15 mouse cellular contexts compared by ENCODE assay signal in the genomic region with DNA sequence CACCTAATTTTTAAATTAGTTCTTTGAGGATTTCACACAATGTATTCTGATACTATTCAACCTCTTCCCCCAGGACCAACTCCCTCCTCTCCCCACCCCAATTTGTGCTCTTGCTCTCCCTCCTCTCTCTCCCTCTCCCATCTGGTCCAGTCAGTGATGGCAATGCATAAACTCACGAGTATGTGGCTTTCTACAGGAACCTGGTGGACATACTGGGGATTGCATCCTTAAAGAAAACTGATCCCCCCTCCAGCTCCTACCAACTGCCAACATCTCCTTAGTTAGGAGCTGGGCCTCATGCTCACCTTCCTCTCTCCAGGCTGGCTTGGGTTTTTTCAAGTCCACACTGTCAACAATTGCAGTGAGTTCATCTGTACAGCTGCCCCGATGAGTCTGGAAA. TPM values are rescaled to one million over a fixed set of nuclear protein-coding genes. Genes with fewer than 3 reads are reported as not detected.
DNase-seq lines count a peak whose midpoint lies in the region; ATAC-seq and TF ChIP-seq lines count a peak whose summit lies in the region.
"Had no signal": no experiment of that assay in that cellular context is flagged by ENCODE, and none has a peak within 500 bp of the region (broad histone marks: within the 10 kb centered on the region; RNA-seq: fewer than 3 reads in every experiment).

No protein-coding gene starts in this region.

- H3K9me3 ChIP-seq in embryonic facial prominence, embryonic 11.5 days (replicated peaks; ENCODE audit: control insufficient read depth, low read length): no peaks in the 10 kb centered on the region
- H3K9me3 ChIP-seq in embryonic facial prominence, embryonic 10.5 days: no peaks in the 10 kb centered on the region
- H3K9me3 ChIP-seq in liver, postnatal 0 days (ENCODE audit: low read length): no peaks in the 10 kb centered on the region
- H3K9me3 ChIP-seq in forebrain, embryonic 12.5 days: no peaks in the 10 kb centered on the region
- H3K9me3 ChIP-seq: liver, embryonic 12.5 days; midbrain, embryonic 13.5 days had no signal

- no peak for TF ChIP-seq EP300 in liver, postnatal 0 days (IDR thresholded peaks at IDR 0.05; ENCODE audit: low read depth)

- H3K27me3 ChIP-seq in embryonic facial prominence, embryonic 11.5 days (ENCODE audit: control insufficient read depth, insufficient read depth, low read length): no peaks in the 10 kb centered on the region
- no peaks in the 10 kb centered on the region for H3K27me3 ChIP-seq in embryonic facial prominence, embryonic 10.5 days (replicated peaks; ENCODE audit: low read depth, poor library complexity, severe bottlenecking)
- no peaks in the 10 kb centered on the region for H3K27me3 ChIP-seq in liver, postnatal 0 days (ENCODE audit: insufficient read depth, low read length)
- no peaks in the 10 kb centered on the region for H3K27me3 ChIP-seq in small intestine, adult 2 months (ENCODE audit: control insufficient read depth, insufficient read depth, low read length)
- no peaks in the 10 kb centered on the region for H3K27me3 ChIP-seq in forebrain, embryonic 12.5 days
- H3K27me3 ChIP-seq: liver, embryonic 12.5 days; midbrain, embryonic 13.5 days had no signal

- no peaks in the 10 kb centered on the region for H3K4me1 ChIP-seq in embryonic facial prominence, embryonic 11.5 days (ENCODE audit: control insufficient read depth, insufficient read depth, low read length)
- H3K4me1 ChIP-seq in embryonic facial prominence, embryonic 10.5 days: peaks cover 15% of the 10 kb centered on the region
- no peaks in the 10 kb centered on the region for H3K4me1 ChIP-seq in liver, postnatal 0 days (ENCODE audit: insufficient read depth)
- peaks cover 3% of the 10 kb centered on the region; the same call in 1 of the 2 replicates for H3K4me1 ChIP-seq in small intestine, adult 2 months (ENCODE audit: control insufficient read depth, insufficient read depth, insufficient read length, low read length)
- H3K4me1 ChIP-seq in forebrain, embryonic 12.5 days: no peaks in the 10 kb centered on the region
- H3K4me1 ChIP-seq: liver, embryonic 12.5 days; midbrain, embryonic 13.5 days had no signal

- peak; percentile 49 for TF ChIP-seq CTCF in liver, postnatal 0 days (IDR thresholded peaks at IDR 0.05; ENCODE audit: low read depth)
- peak; percentile 42; the same call in 1 of the 2 replicates for TF ChIP-seq CTCF in brain, embryonic 14.5 days (IDR thresholded peaks at IDR 0.05; ENCODE audit: borderline replicate concordance, extremely low read depth, insufficient read depth, insufficient read length)
- TF ChIP-seq CTCF in small intestine, adult 2 months (IDR thresholded peaks at IDR 0.05; ENCODE audit: extremely low read depth, insufficient read length, insufficient replicate concordance, low read depth, low read length): peak; percentile 9; the same call in 1 of the 2 replicates

- ATAC-seq in embryonic facial prominence, embryonic 11.5 days (replicated peaks; ENCODE audit: insufficient number of reproducible peaks, low FRiP score, low TSS enrichment, low read depth): no peak
- no peak for ATAC-seq in liver, postnatal 0 days
- no peak for ATAC-seq in forebrain, embryonic 12.5 days (ENCODE audit: low FRiP score)
- ATAC-seq: liver, embryonic 12.5 days; midbrain, embryonic 13.5 days had no signal

- DNase-seq in embryonic facial prominence, embryonic 11.5 days (ENCODE audit: low spot score): peak; percentile 28
- no peak for DNase-seq in embryonic facial prominence, embryonic 10.5 days (ENCODE audit: low spot score)
- no peak for DNase-seq in liver, postnatal 0 days
- DNase-seq in liver: no peak
- peak; percentile 14 for DNase-seq in brain, embryonic 14.5 days (ENCODE audit: low read depth)
- DNase-seq in adrenal gland, adult 2 months: no peak
- DNase-seq: cerebellum, adult 18-20 months; gastrocnemius, postnatal 10 days; kidney, adult 2 months; layer of hippocampus, postnatal 36 days; thymus, postnatal 25 days had no signal

- H3K4me3 ChIP-seq in embryonic facial prominence, embryonic 11.5 days (ENCODE audit: low read depth, low read length): no peak overlapping the region
- H3K4me3 ChIP-seq in embryonic facial prominence, embryonic 10.5 days: no peak overlapping the region
- H3K4me3 ChIP-seq in liver, postnatal 0 days (ENCODE audit: low read depth, low read length): no peak overlapping the region
- H3K4me3 ChIP-seq in small intestine, adult 2 months (ENCODE audit: low read depth, low read length): no peak overlapping the region
- H3K4me3 ChIP-seq in forebrain, embryonic 12.5 days (replicated peaks): no peak overlapping the region
- H3K4me3 ChIP-seq: liver, embryonic 12.5 days; midbrain, embryonic 13.5 days had no signal

- H3K27ac ChIP-seq in embryonic facial prominence, embryonic 11.5 days (replicated peaks; ENCODE audit: low read depth, low read length): no peak overlapping the region
- H3K27ac ChIP-seq in embryonic facial prominence, embryonic 10.5 days (replicated peaks): no peak overlapping the region
- H3K27ac ChIP-seq in liver, postnatal 0 days (ENCODE audit: low read depth): no peak overlapping the region
- H3K27ac ChIP-seq in small intestine, adult 2 months (ENCODE audit: insufficient read depth, low read depth, low read length): no peak overlapping the region
- no peak overlapping the region for H3K27ac ChIP-seq in forebrain, embryonic 12.5 days
- H3K27ac ChIP-seq: liver, embryonic 12.5 days; midbrain, embryonic 13.5 days had no signal

- H3K4me2 ChIP-seq in embryonic facial prominence, embryonic 11.5 days (ENCODE audit: low read depth, low read length): no peak overlapping the region
- no peak overlapping the region for H3K4me2 ChIP-seq in liver, postnatal 0 days (ENCODE audit: low read depth, low read length)
- H3K4me2 ChIP-seq in forebrain, embryonic 12.5 days: no peak overlapping the region
- H3K4me2 ChIP-seq: liver, embryonic 12.5 days; midbrain, embryonic 13.5 days had no signal

- H3K36me3 ChIP-seq in embryonic facial prominence, embryonic 11.5 days (replicated peaks; ENCODE audit: control insufficient read depth, insufficient read depth, low read depth, low read length): no peaks in the 10 kb centered on the region
- H3K36me3 ChIP-seq in embryonic facial prominence, embryonic 10.5 days (replicated peaks): no peaks in the 10 kb centered on the region
- no peaks in the 10 kb centered on the region for H3K36me3 ChIP-seq in liver, postnatal 0 days (replicated peaks; ENCODE audit: insufficient read depth, low read length)
- no peaks in the 10 kb centered on the region for H3K36me3 ChIP-seq in small intestine, adult 2 months (ENCODE audit: control insufficient read depth, insufficient read depth, low read length)
- H3K36me3 ChIP-seq in forebrain, embryonic 12.5 days (replicated peaks): no peaks in the 10 kb centered on the region
- H3K36me3 ChIP-seq: liver, embryonic 12.5 days; midbrain, embryonic 13.5 days had no signal

- no peak overlapping the region for H3K9ac ChIP-seq in embryonic facial prominence, embryonic 11.5 days (replicated peaks; ENCODE audit: low read length)
- H3K9ac ChIP-seq in liver, postnatal 0 days (replicated peaks): no peak overlapping the region
- H3K9ac ChIP-seq in forebrain, embryonic 12.5 days: no peak overlapping the region
- H3K9ac ChIP-seq: liver, embryonic 12.5 days; midbrain, embryonic 13.5 days had no signal

- no peak for TF ChIP-seq POLR2A in brain, embryonic 14.5 days (IDR thresholded peaks at IDR 0.05; ENCODE audit: borderline replicate concordance, extremely low read depth, insufficient read depth, insufficient read length, poor library complexity, severe bottlenecking)
- TF ChIP-seq POLR2A in small intestine, adult 2 months (IDR thresholded peaks at IDR 0.05; ENCODE audit: low read depth, low read length): no peak

- WGBS in embryonic facial prominence, embryonic 11.5 days: 48% methylated on average over 2 of the region's 2 CpGs
- 56% methylated on average over 2 of the region's 2 CpGs for WGBS in embryonic facial prominence, embryonic 10.5 days
- 49% methylated on average over 2 of the region's 2 CpGs for WGBS in liver, postnatal 0 days (ENCODE audit: insufficient replicate concordance)
- 48% methylated on average over 2 of the region's 2 CpGs for WGBS in small intestine, adult 2 months
- 48% methylated on average over 2 of the region's 2 CpGs for WGBS in forebrain, embryonic 12.5 days

RNA-seq across cellular contexts. Expression of a gene that starts 33.4 kb away (rescaled TPM):
- 16.2 and 18.5 TPM in 2 replicates for polyA plus RNA-seq in embryonic facial prominence, embryonic 11.5 days (2014; fragmentation: Nextera tagmentation; extraction: Ambion mirVana)
- 22.5 and 23.0 TPM in 2 replicates for polyA plus RNA-seq in embryonic facial prominence, embryonic 10.5 days (2016; fragmentation: Nextera tagmentation; extraction: Ambion mirVana)
- 4.3 and 4.9 TPM in 2 replicates for polyA plus RNA-seq in liver, postnatal 0 days (2015; fragmentation: Nextera tagmentation; extraction: Ambion mirVana)
- polyA plus RNA-seq in brain, embryonic 14.5 days (2012; rRNA removed): 38.3 and 44.6 TPM in 2 replicates
- 5.2 and 12.5 TPM in 2 replicates for polyA plus RNA-seq in small intestine, adult 2 months (2012; rRNA removed)
- 10 to 100 TPM; 32.4 to 41.1 TPM for total RNA-seq in adrenal gland, adult 2 months (2021)
- polyA plus RNA-seq in adrenal gland, adult 2 months (2012; rRNA removed): 8.1 and 12.0 TPM in 2 replicates
- 24.0 and 36.0 TPM in 2 replicates for polyA plus RNA-seq in forebrain, embryonic 12.5 days (2016; fragmentation: Nextera tagmentation; extraction: Ambion mirVana)

Comparison
In these comparisons a context has a peak if more than half of its experiments do, and no peak if none do; other contexts are left out.
1. DNase-seq: peak in embryonic facial prominence, embryonic 11.5 days (single experiment) and brain, embryonic 14.5 days (single experiment); none in embryonic facial prominence, embryonic 10.5 days (single experiment), liver, postnatal 0 days (single experiment), liver (single experiment) and adrenal gland, adult 2 months (single experiment).
2. Peak in every context shown above with its lines, with median percentiles within 50 percentile points of each other: CTCF ChIP-seq.